Mouse (Mus musculus): ENCODE data around the gene Isca1. TPM values are rescaled to one million over a fixed set of nuclear protein-coding genes. Genes with fewer than 3 reads are reported as not detected.
"Not testable (repeated sequence)": the region's sequence is repeated elsewhere in the genome, so short reads cannot be mapped to it uniquely, and the experiment has no call there.

Gene Isca1
- polyA plus RNA-seq, 1 experiment from 2014 or later, result 140 TPM

GRCm38 (mm10) chr13:59719475-59719874 lies 50.1 kb downstream of the Isca1 start:
- H3K27ac ChIP-seq, result no peak overlapping the region
- H3K4me1 ChIP-seq, result no peaks in the 10 kb centered on the region; the same call in 1 of the 2 replicates
- no peaks in the 10 kb centered on the region for H3K27me3 ChIP-seq
- no peaks in the 10 kb centered on the region for H3K36me3 ChIP-seq
- H3K9ac ChIP-seq, result no peak overlapping the region
- WGBS, result 90% methylated on average over 1 of the region's 1 CpGs
- H3K4me2 ChIP-seq, result no peak overlapping the region
- no peak overlapping the region for H3K4me3 ChIP-seq
- H3K9me3 ChIP-seq, result no peaks in the 10 kb centered on the region
- ATAC-seq (ENCODE audit: borderline replicate concordance, extremely low read depth, low FRiP score, low TSS enrichment), result no peak

GRCm38 (mm10) chr13:59718857-59719440 lies 50.7 kb downstream of the Isca1 start:
- H3K9ac ChIP-seq; H3K4me1 ChIP-seq; H3K9me3 ChIP-seq; H3K27me3 ChIP-seq; H3K4me3 ChIP-seq; H3K27ac ChIP-seq; ATAC-seq (ENCODE audit: borderline replicate concordance, extremely low read depth, low FRiP score, low TSS enrichment); H3K36me3 ChIP-seq; H3K4me2 ChIP-seq: not testable (repeated sequence)
- WGBS, result 25% methylated on average over 6 of the region's 6 CpGs

- WGBS, result 38% methylated on average over 3 of the region's 3 CpGs
- Histone ChIP-seq H3K9ac (no peak overlapping the region), H3K27me3 (no peaks in the 10 kb centered on the region), H3K36me3 (no peaks in the 10 kb centered on the region), H3K4me2 (no peak overlapping the region), H3K9me3 (no peaks in the 10 kb centered on the region), H3K4me1 (no peaks in the 10 kb centered on the region), H3K4me3 (no peak overlapping the region), H3K27ac (no peak overlapping the region)
- no peak for ATAC-seq (ENCODE audit: borderline replicate concordance, extremely low read depth, low FRiP score, low TSS enrichment)
Observed at GRCm38 (mm10) chr13:59713710-59714109, 55.9 kb downstream of the Isca1 start.

GRCm38 (mm10) chr13:59711984-59712383 lies 57.6 kb downstream of the Isca1 start, which contains the start of gene Spata31d1b:
TSS of gene Spata31d1b (plus strand) at chr13:59712284.
- 64% methylated on average over 3 of the region's 3 CpGs for WGBS
- not testable (repeated sequence) for H3K27me3 ChIP-seq; ATAC-seq (ENCODE audit: borderline replicate concordance, extremely low read depth, low FRiP score, low TSS enrichment)

GRCm38 (mm10) chr13:59710230-59710629 lies 59.4 kb downstream of the Isca1 start, which contains the start of gene Spata31d1a:
TSS of gene Spata31d1a (minus strand) at chr13:59710330.
- H3K36me3 ChIP-seq, result no peaks in the 10 kb centered on the region
- no peak for ATAC-seq (ENCODE audit: borderline replicate concordance, extremely low read depth, low FRiP score, low TSS enrichment)
- 86% methylated on average over 15 of the region's 15 CpGs for WGBS
- no peak within 1 kb of the TSS for H3K27ac ChIP-seq
- no peak within 1 kb of the TSS for H3K9ac ChIP-seq
- H3K4me3 ChIP-seq, result no peak within 1 kb of the TSS
- no peak within 1 kb of the TSS for H3K4me2 ChIP-seq
- H3K4me1 ChIP-seq, result no peaks in the 10 kb centered on the region
- no peaks in the 10 kb centered on the region for H3K27me3 ChIP-seq
- H3K9me3 ChIP-seq, result no peaks in the 10 kb centered on the region

More at GRCm38 (mm10) chr13:59711984-59712383, 57.6 kb downstream of the Isca1 start, which contains the start of gene Spata31d1b:
- not testable (repeated sequence) for H3K9ac ChIP-seq, H3K9me3 ChIP-seq, H3K4me3 ChIP-seq, H3K36me3 ChIP-seq, H3K4me1 ChIP-seq, H3K27ac ChIP-seq, H3K4me2 ChIP-seq

Other genes starting within 250 kb of the Isca1 start
- gene Agtpbp1, start 184.6 kb downstream of the Isca1 start, polyA plus RNA-seq (2015; fragmentation: Nextera tagmentation; extraction: Ambion mirVana), result 16.3 and 16.5 TPM in 2 replicates
- 80.2 and 84.1 TPM in 2 replicates for gene Naa35, start 184.6 kb downstream of the Isca1 start, polyA plus RNA-seq (2015; fragmentation: Nextera tagmentation; extraction: Ambion mirVana)
- 36.3 and 38.0 TPM in 2 replicates for gene Golm1, start 94.0 kb downstream of the Isca1 start, polyA plus RNA-seq (2015; fragmentation: Nextera tagmentation; extraction: Ambion mirVana)
- not detected in 2 replicates for gene 4921517D22Rik, start 75.7 kb downstream of the Isca1 start, polyA plus RNA-seq (2015; fragmentation: Nextera tagmentation; extraction: Ambion mirVana)
- gene Spata31d1a, start 59.5 kb downstream of the Isca1 start, polyA plus RNA-seq (2015; fragmentation: Nextera tagmentation; extraction: Ambion mirVana), result not detected in 2 replicates
- gene Spata31d1b, start 57.5 kb downstream of the Isca1 start, polyA plus RNA-seq (2015; fragmentation: Nextera tagmentation; extraction: Ambion mirVana), result not detected in 2 replicates
- gene Spata31d1d, start 38.1 kb downstream of the Isca1 start, polyA plus RNA-seq (2015; fragmentation: Nextera tagmentation; extraction: Ambion mirVana), result not detected in 2 replicates
- not detected in 2 replicates for gene 1700014D04Rik, start 23.1 kb downstream of the Isca1 start, polyA plus RNA-seq (2015; fragmentation: Nextera tagmentation; extraction: Ambion mirVana)
- gene Gm49354, start 12.4 kb upstream of the Isca1 start, polyA plus RNA-seq (2015; fragmentation: Nextera tagmentation; extraction: Ambion mirVana), result not detected in 2 replicates
- gene Tut7, start 53.3 kb upstream of the Isca1 start, polyA plus RNA-seq (2015; fragmentation: Nextera tagmentation; extraction: Ambion mirVana), result 46.5 and 49.3 TPM in 2 replicates

Data from lung, embryonic 15.5 days (tissue).